Mouse (Mus musculus) spleen, adult 2 months (tissue): Measurements from ENCODE around the gene Parp8.

ENCODE experiments used
- CTCF ChIP-seq: fragments of 200-500 bp; IDR thresholded peaks from 2 replicates; pipeline ENCODE4 v1.5.1; 2011; ENCODE audit warnings: mild to moderate bottlenecking, inconsistent platforms; ENCODE audit not compliant: insufficient read depth, insufficient read length, insufficient replicate concordance; ENCODE audit errors: extremely low read depth
- POLR2A ChIP-seq: fragments of 200-500 bp; IDR thresholded peaks from 2 replicates; pipeline ENCODE4 v1.6.1; 2011; ENCODE audit warnings: low read depth, low read length, inconsistent platforms

- no peak for TF ChIP-seq CTCF
- TF ChIP-seq POLR2A = no peak
Measured at GRCm38 (mm10) chr13:117008021-117009015, 17.0 kb downstream of the Parp8 start.
